Mouse (Mus musculus) cerebellum, adult (tissue): ENCODE measurements around the gene Clec16a.

Experiments
- ATAC-seq: cut with Nextera tagmentation; 2 replicates; pipeline ENCODE4 v1.9.2; 2017; ENCODE audit warnings: mild to moderate bottlenecking, moderate library complexity, mixed read lengths; ENCODE audit not compliant: insufficient number of reproducible peaks, low FRiP score, low TSS enrichment

Clec16a gene

DNA sequence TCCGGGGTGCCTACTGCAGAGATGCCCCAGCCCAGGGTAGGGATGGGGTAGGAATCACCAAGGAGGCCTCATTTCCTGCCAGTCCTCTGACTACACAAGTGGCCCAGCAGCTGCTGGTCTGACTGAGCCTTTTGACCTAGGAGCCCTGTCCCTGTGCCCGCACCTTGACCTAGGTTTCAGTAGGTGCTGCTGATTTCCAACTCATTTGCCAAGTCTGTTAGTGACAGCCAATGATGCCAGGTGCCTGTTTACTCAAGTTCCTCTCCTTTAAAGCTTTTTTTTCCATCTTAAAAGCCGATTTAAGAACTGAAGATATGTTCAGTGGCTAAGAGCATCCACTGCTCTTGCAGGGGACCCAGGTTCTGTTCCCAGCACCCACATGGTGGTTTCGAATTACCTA lies 11.4 kb upstream of the Clec16a start:
- no peak for ATAC-seq

DNA sequence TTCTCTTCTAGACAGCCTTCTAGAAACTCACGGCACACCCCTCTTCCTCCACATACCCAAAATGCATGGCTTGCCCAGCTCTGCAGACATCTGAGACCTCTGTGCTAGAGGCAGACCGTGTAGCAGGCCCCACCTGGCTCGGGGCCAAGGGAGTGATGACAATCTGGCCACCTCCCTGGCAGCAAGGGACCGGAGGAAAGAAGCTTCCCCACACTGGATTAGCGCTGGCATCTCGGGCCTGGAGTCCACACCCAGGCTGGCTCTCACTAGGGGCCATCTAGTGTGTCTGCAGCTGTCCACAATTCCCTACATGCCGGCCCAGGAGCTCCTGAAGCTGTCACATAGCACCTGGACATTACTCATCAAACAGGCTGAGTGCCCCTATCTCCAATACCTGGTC lies 10.6 kb upstream of the Clec16a start:
- no peak for ATAC-seq

DNA sequence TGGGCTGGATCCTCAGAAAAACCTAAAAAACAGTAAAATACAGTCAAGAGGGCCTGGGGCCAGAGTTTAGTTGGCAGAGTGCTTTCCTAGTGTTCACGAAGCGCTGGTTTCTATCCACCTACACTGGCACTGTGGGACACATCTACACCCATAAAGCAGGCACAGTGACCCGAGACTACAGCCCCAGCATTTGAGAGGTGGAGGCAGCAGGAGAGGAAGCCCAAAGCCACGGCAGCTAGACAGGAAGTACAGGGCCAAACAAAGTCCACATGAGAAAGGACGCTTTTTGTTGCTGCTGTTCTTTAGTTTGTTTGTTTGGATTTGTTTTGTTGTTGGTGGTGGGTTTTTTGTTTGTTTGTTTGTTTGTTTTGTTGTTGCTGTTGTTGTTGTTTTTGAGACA lies 8.8 kb upstream of the Clec16a start:
- ATAC-seq: no peak

DNA sequence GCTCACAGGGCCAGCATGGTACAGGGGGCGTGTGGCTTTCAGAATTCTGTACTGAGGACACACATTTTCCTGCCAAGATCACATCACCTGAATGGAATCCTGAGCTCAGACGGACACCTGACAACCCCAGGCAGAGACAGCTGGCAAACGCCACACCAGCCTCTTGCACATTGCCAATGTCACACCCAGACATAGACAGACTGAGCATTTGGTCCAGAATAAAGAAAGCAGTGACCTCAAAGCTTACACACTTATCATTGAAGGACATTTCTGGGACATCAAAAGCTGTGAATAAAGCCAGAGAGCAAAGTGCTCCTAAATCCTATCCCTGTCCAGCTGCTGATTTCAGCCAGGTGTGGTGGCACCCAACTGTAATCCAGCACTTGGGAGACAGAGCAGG lies 8.2 kb upstream of the Clec16a start:
- no peak for ATAC-seq

DNA sequence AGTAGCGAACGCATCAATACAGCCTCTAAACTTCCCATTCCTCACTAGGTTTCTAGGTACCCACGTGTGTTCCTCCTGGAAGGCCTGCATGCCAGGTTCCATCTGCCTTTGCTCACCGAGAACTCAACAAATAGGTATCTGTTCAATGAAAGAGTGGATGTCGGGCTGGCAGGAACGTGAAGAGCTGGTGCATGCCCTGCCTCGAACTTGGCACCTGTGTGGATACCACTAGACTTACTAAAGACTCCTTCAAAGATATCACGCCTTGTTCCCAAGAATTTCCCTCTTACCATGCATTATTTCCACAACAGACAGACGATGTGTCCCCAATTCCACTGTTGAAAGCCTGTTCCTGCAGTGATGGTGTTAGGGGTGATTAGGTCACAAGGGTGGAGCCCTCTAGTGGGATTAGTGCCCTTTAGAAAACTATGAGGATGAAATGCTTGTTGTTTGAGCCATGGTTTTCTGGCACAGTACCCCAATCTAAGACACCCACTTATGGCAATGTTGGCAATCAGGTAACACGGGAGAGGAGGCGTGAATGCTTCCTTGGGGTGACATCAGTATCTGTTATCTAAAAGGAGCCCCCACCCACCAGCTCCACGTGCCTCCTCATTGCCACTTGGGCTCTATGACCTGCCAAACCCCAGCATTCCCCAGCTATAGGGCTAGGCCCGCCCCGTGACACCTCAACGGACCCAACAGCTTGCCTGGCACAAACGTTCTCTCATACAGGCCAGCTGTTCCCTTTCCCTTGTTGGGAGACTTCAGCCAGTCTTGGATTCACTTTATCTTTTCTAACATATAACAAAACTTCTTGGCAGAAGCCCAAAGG lies 4.2 kb upstream of the Clec16a start:
- ATAC-seq: no peak

DNA sequence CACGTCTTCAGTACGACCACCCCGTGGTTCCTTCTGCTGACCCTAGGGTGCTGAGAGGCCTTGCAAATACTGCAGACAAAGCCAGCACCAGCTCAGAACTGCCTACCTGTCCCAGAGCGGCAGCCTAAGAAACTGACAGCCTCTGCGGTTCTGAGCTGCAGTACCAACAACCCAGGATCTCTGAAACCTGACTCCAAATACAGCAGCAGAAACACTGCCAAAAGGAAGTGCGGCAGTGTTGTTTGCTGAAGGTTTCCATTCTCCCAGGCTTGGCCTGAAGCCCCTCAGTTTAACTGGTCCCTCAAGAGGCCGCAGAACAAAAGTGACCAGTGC lies 3.6 kb upstream of the Clec16a start:
- no peak for ATAC-seq

DNA sequence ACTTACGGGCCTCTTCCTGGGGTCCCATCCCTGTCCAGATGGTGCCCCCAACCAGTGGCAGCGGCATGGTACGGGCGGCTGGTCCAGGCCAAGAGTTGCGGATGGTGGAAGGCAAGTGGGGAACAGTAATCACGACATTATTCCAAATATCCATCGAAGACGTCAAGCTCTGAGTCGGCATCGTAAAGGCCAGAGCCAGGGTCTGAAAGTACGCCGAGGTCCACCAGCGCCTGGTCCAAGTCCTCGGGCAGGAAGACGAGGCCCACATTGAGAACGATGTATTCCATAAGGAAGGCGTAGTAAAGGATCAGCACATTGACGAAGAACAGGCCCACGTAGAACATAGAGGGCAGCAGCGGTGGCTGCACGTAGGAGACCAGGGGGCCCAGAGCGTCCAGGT lies 2.9 kb upstream of the Clec16a start:
- ATAC-seq: no peak

DNA sequence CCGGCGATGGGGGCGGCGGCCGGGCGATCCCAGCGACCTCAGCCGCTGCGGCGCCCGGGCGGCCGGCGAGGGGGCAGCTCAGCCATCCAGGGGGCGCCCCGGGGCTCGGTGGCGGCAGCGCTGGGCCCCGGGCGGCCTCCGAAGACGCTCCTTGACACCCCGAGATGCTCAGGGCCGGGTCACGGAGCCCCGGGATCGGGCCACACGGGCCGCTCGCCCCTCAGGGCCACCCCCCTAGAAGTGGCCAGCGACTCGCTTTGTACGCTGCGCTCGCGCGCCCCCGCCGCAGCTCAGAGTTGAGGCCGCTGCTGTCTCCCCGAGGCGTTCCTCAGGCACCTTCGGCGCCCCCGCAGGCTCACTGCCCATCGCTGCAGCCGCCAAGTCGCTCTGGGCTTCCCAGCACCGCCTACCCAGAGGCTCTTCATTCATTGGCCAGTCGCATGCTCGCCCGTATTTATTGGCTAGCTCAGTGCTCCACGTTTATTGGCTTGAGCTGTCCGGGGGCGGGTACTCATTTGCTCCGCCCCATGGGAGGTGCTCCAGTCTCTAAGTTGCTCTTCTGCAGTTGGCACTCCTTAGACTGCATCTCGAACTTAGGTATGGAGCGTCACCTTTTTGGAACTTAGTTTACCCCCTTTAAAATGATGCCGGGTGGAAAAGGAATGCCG lies 2.3 kb upstream of the Clec16a start, which contains the start of gene Dexi:
Dexi (minus strand) TSS at position 357 of the 668 bp plus-strand sequence.
- ATAC-seq: peak; percentile 82

DNA sequence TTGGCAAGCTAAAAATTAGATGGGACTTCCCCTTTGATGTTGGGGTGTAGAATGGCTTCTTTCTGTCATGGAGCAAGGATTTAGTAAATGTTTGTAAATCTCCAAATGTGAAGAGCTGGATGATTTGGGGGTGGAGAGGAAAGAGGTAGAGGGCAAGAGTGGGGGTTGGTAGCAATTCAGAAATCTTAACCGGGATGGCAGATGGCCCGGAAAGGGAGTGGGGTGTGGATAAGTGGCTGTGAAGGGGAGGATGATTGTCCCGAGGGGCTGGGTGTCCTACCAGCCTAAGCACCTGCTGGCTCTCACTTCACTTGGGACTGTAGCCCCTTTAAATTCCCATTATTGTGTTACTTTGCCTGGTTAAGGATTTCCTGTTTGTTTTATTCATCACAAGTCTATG lies 1.7 kb downstream of the Clec16a start:
- no peak for ATAC-seq

DNA sequence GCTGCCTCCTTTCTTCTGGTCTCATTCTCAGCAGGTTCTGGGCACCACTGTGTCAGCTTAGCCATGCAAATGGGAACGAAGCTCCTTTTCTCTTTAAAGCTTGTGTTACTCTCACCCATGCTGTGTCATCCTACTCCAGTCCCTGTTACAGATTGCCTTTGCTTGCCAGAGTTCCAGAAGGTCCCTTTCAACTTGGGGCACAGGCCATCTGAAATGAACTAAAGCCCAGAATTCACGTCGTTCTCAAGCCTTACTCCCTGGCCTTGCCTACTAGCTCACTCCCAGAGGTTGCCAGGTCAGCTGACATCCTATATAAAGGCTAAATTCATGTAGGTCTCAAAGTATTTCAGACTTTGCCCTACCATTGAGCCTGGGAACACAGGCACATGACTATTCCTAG lies 3.8 kb downstream of the Clec16a start:
- no peak for ATAC-seq

DNA sequence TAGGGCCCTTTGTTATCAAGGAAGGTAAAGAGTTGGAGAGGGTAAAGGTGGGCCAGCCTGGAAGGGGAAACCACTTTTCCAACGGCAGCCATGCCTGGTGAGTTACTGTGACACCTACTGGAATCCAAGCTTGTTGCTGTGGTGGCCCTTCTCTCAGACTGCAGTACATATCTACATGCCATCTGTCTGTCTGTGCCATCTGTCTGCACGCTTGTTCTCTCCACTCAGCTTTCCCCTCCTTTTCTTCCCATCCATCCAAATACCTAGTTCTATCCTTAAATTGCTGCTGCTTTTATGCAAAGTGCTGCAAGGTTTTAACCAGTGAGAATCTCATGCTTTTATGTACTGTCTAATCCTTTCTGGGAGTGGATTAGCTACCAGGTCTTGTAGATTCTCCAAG lies 4.5 kb downstream of the Clec16a start:
- ATAC-seq: no peak

DNA sequence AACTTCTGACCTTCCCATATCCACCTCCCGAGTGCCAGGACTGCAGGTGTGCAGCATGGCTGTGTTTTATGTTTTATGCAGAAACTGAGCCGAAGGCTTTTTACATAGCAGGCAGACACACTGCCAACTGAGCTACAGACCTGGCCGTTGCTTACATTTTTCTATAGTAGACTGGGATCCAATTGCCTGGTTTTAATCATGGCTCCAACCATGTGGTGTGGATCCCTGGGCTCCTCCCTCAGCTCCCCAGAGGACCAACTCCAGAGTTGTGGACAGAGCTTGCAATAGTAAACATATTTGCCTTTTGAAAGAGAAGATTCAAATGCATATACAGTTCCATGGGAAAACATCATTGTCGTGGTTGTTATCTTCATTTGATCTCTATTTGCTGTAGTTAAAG lies 6.5 kb downstream of the Clec16a start:
- ATAC-seq: no peak

DNA sequence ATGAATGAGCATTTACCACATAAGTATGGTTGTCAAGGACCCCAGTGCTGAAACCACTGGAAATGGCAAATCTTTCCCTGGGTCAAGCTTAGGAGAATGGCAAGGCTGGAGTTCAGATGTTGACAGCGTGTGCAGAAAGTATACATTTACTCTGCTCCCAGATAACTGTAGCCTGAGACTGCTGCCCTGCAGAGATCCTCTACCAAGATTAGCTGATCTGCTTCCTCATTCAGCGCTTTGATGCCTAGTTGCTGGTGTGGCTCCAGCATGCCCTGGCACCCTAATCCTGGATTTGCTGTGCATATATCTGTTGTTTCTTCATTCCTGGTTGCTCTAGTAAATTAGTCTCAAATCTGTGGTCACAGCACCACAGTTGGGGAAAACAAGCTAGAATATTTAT lies 8.7 kb downstream of the Clec16a start:
- no peak for ATAC-seq

DNA sequence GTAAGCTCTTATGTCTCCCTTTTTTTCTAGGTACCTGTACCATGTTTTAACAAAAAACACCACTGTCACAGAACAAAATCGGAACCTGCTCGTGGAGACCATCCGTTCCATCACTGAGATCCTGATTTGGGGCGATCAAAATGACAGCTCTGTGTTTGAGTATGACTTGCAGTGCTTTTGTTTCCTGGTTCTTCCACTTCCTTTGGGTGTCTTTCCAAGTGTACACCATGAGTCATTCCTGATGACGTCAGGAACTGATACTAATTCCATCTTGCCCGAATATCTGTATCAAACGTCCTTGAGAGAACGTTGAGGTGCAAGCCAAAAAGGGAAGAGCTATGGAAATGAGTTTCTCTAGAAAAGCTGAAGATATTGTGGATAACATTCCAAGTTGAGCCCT lies 14.9 kb downstream of the Clec16a start:
- ATAC-seq: no peak

DNA sequence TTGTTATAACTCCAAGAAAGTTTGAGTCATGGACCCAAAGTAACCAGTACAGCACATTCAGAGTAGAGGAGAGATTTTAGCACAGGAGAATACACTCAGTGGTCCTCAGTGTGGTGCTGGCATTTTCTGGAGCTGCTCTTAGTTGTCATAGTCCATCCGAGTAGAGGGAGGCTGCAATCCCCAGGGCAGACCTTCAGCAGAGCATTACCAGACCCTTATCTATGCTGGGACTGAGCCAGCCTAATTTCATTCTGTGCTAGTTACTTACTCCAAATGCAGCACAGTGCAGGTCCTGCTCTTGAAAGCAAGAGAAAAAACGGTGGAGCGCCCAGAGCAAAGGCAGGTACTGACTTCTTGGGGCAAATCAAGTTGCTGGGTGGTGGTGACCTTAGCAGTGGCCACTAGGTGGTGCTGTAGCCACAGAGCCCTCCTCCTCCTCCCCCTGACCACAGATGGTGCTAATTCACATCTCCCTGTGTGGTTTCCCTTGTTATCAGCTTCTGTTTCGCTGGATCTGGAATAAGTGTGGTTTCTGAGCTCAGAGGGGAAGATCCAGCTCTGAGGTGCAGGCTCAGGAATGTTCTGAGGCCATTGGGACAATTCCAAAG lies 20.2 kb downstream of the Clec16a start:
- ATAC-seq: peak; percentile 90

DNA sequence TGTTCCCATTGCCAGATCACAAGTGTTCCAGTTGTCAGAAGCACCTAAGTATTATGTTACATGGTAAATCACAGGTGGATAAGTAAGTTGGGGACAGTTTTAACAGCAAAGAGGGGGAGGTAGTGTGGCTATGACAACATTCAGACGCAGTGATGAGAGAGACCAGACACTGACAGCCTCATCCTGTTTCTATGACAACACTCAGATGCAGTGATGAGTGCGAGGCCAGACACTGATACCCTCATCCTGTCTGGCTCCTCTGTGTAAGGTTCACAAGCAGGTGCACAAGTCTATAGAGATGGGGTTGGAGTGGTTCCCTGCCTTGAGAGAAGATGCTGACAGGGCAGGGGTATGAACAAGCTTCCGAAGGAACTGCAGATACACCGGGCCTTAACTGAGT lies 22.0 kb downstream of the Clec16a start:
- ATAC-seq: no peak

DNA sequence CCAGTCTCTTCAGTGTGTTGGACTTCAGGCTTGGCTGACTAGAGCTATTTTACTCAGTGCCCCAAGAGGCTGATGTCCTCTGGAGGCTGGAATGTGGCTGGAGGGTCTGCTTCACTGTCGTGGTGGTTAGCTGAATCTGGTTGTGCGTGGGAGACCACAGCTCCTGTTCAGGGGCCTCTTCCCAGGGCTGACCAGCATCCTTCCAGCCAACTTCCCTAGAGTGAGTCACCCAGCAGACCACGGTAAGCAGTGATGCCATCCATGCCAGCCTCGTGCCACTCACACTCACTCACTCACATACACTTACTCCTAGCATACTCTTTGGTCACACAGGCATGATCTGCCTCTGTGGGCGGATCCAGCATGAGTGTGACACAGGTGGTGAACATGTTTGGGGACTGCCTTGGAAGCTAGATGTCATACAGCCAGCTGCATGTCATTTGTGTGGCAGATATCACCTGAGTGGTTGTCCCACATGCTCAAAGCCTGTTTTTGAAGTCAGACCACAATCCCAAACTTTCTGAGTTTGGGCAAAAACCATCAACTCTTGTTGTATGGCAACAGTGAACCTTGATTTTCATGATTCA lies 24.8 kb downstream of the Clec16a start:
- no peak for ATAC-seq

DNA sequence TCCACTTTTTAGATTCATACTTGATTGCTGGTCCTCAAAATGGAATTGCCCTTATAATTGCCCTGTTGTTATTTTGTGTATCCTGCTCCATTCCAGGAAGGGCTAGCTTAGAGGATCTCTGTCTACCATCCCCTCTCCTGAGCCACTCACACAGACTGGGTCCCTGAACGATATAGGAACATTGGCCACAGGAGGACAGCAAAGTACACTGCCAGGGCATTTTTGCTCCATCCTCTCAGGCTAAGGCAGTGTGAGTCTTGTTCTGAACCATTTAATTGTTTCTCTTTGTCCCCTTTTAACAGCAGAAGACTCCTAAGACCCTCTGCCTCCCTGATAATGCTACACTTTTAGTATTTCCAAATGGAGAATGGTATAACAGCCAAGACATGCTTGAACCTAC lies 25.6 kb downstream of the Clec16a start:
- ATAC-seq: no peak

DNA sequence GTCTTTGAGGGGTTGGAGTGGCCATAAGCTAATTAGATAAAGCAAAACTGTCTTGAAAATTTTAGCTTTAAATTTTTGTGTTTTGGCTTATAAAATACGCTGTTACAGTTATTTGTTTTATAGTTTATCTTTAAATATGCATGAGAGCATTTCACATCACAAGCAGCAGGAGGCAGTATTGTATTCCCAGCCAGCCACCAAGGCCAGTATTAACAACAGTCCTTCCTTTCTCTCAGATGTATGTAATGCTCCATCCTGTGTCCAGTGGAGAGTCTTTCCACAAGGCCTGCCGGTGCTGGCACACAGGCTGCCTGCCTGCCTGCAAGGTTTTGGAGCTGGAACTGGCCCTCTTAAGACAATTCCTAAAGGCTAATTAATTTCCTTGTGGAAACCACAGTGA lies 26.7 kb downstream of the Clec16a start:
- ATAC-seq: no peak

DNA sequence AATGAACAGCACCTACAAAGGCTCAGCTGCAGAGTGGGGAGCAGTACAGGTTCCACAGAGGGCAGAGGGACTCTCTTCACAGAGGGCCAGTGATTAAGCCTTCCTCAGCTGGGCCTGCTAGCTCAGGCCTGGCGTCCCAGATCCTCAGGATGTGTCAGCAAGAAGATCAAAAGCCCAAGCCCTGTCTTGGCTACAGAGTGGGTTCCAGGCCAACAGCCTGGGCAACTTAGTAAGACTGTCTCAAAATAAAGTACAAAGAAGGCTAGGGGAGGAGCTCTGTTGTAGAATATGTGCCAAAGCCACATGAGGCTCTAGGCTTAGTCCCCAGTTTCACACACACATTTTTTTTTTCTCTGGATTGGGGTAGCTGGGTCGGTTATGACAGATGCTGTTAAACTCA lies 29.8 kb downstream of the Clec16a start:
- ATAC-seq: no peak

DNA sequence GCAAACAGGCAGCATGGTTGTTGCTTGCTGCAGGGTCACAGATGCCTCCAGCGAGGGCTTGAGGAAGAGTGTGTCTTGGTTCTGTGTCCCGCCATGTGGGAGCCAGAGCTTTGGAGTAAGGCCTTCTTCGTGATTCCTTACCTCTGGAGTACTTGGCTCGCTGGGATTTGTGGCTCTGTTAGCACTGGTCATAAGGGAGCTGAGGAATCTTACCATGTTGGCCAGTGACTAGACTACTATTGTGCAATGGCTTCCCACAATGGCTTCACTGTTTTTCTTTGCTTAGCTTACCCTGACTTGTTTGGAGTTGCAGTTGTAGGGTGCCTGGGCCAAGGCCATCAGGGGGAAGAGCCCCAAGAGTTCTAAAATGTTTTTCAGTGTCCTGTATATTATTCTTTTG lies 30.8 kb downstream of the Clec16a start:
- ATAC-seq: no peak
